Mouse (Mus musculus): ENCODE measurements around the gene Bbs9.

GRCm38 (mm10) chr9:22698501-22698900 lies 223.0 kb downstream of the Bbs9 start:
- TF ChIP-seq CTCF (IDR thresholded peaks at IDR 0.05; ENCODE audit: insufficient read depth, low read length) = no peak
- no peak for TF ChIP-seq POLR2A (IDR thresholded peaks at IDR 0.05; ENCODE audit: borderline replicate concordance, extremely low read depth, low read depth, low read length)
